Mouse (Mus musculus) ES-CJ7 (cell line): Measurements from ENCODE around the gene Gm17387.

ENCODE experiments used
- DNase-seq: peaks from one replicate; pipeline ENCODE4 v3.0.0; 2011; ENCODE audit warnings: low read depth, low spot score

Gm17387 gene

DNA sequence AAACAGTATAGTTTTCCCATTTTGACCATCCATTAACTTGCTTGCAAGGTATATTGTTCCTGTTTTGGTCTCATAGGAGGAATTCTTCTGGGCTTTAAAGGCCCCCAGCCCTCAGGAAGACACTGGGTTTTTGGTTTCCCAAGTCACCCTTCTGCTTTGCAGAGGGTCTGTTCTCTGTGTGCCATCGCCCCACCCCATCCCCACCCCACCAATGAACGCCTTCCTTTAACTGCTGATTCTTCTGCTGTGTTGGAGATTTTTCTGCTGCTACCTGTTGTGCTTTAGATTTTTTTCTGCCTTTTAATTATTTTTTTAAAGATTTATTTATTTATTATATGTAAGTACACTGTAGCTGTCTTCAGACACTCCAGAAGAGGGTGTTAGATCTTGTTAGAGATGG is at the start of gene Gm17387:
TSS of gene Gm17387 (plus strand) at position 301 of the 400 bp plus-strand sequence.
- no peak for DNase-seq

- no peak for DNase-seq
Measured at GRCm38 (mm10) chr7:140981704-140982103, 47.2 kb upstream of the Gm17387 start.

DNA sequence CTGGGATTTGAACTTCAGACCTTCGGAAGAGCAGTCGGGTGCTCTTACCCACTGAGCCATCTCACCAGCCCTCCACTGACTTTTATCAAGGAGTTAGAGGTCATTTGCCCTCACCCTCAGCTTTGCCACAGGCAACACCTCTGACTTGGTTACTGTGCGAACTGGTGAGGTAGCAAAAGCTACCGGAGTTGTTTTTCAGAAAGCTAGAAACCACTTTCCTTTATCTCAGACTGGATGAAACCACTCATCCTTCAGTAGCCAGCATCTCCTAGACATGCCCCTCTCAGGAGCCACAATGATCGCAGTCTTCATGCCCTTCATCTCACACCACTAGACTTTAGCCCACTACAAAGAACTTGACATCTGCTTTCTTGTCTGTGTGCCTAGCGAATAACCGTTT is 46.0 kb upstream of the Gm17387 start:
- DNase-seq, result no peak

DNA sequence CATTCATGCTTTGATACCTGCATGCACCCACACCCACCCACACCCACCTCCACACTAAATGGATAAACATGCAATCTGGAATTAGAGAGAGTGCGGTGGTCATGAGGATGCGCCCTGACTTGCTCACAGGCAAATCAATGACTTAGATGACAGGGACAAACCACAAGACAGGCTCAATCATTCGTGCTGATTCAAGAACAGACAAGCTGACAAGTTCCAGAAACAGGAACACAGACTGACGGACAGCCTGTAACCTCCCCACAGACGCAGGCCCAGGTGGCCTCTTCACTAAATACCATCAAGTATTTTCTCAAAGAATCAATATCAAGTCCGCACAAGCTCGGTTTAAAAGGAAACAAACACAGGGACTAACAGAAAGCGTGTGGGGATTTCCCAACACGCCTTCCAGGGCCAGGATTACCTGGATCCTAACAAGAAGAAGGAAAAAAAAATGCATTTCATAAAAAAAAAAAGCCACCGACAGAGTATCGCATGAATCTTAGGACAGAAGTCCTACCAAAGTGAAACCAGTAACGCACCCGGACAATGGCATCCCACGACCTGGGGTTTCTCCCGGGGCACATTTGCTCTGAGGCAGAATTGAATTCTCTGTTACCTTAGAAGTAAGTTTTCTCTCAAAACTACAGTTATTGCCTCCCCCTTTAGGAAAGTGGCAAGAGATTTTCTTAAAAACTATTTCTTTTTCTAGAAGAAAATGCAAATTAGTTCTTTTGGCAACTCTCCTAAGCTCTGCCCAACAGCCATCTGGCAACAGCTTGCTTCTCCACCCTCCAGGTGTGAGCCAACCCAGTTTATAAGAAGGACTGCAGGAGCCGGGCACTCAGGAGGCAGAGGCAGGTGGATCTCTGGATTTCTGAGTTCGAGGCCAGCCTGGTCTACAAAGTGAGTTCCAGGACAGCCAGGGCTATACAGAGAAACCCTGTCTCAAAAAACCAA is 41.5 kb upstream of the Gm17387 start:
- DNase-seq, result no peak

DNA sequence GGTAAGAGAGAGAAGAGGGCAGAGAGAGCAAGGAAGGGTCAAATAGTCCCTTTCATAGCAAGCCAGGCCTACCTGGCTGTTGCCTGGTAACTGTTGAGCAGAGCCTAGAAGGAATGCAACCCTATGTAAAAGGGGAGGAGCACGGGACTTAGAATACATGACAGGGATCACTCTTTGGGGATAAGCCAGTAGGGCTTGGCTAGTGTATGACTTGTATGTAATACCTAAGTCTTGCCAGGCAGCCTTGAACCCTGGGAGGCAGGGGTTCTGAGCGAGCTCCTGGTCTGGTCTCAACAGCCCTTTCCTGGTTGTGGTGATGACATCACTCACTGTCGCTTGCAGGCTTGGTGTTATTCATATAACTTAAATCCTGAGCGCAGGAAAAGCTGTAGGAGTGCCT is 39.9 kb upstream of the Gm17387 start:
- no peak for DNase-seq

GRCm38 (mm10) chr7:140990185-140990584 is 38.7 kb upstream of the Gm17387 start:
- no peak for DNase-seq

DNA sequence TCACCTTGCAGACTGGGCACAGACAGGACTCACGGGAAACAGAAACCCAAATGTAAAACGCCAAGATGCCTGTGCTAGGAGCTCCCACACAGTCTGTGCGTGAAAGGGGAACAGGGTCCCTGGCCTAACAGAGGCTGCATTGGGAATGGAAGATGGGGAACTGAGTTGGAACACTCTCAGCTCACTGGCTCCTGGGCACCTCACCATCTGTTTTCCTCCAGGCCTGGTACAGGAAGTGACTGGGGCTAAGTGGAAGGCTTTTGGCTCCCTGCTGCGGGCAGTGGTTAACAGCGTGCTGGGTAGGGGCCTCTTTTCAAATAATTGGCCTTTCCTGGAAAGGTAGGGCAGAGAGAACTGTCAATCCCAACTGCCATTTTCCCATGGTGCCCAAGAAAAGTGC is 38.3 kb upstream of the Gm17387 start:
- no peak for DNase-seq

GRCm38 (mm10) chr7:140991117-140991689 is 37.7 kb upstream of the Gm17387 start:
- DNase-seq, result no peak

DNA sequence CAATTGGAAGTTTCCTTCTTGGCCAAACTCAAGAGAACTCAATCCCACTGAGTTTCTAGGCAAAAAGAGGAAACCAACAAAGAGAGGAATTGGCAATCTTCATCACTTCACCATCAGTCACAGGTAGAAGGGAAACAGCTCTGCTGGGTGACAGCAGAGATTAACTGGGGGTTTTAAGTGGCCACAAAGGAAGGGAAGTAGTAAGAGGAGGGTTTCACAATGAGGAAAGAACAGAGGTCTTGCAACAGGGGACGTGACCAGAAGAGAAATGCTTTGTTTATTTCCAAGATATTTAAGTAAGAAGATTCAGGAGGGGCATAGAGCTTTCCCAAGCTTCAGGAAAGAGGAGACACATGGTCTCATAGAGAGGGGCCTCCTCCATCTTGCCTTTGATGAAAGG is 31.1 kb upstream of the Gm17387 start:
- DNase-seq, result no peak

DNA sequence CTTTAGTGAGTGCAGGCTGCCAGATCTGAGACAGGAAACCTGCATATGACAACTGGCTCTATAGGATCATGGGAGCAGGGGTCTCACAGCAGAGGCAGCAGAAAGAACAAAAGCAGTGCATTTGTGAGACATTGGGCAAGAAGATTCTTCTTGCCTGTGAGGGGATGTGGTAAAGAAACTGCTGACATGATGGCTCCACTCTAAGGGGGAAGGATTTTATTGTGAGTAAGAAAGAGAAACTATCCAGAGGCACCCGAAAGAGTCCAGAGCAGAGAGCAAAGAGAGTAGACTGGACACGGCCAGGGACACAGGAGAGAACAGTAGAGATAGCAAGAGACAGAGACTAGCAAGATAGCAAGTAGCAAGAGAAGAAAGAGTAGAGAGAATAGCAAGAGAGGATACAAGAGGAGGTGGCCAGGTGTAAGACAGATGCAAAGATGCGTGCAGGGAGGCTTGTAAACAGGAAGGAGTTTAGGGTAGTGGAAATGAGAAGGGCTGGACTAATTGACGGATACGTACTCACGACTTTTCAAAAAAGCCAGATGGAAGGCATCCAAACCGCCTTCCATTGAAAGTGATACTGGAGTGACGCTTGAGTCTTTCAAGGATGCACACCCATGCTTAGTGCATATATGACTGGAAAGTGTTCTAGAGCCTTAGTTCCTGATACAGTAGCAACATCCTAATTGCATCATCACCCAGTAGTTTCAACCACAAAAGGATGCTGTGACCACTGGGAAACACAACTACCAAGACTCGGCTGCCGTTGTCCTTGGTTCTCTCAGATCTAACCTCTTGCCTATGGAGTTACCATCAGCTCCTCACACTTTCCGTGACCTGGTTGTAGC is 29.9 kb upstream of the Gm17387 start:
- DNase-seq, result no peak

DNA sequence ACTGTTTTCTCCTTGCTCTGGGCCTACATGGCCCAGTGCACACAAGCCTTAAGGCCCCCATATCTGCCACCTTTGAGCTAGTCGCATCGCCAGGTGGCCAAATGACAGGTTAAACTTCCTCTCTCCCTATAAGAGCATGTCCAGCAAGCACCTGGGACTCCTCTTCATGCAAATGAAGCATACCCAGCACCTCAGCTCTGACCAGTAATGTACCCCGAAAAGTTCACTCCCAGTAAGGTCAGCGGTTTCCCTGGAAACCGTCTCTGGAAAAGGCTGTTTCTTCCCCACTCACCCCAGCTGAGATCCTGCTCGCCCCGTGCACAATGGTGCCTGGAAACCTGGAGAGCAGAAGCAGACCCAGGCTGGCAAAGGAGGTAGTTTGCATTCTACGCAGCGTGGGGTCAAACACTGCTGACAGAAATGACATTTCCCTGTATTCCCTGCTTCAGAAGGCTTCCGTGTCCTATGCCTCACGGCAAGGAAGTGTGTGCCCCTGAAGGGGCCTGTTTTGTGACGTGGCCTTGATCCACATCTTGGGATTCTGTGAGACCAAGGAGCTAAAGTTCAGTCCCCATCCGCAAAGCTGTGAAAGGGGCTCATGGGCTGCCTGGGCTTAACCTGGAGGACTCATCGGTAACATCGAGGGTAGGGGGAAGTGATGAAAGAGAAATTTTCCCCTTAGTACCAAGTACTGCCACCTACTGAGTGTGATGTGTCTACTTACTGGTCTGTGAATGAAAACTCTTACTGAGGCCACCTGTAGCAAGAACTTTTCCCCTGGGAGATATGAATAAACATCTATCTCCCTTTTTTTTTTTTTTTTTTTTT is 27.8 kb upstream of the Gm17387 start:
- no peak for DNase-seq

- DNase-seq, result no peak
Measured at GRCm38 (mm10) chr7:141003248-141004010, 25.5 kb upstream of the Gm17387 start.

DNA sequence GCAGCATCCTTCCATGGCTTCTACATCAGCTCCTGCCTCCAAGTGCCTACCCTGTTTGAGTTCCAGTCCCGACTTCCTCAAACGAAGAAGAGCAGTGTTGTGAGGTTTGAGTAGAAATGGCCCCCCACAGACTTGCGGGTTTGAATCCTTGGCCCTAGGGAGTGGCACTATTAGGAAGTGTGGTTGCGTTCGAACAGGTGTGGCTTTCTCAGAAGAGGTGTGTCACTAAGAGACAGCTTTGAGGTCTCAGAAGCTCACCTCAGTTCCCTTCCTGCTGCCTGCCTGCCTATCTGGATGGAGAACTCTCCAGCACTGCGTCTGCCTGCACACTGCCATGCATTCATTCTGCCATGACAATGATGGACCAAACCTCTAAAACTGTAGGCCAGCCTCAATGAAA is 22.5 kb upstream of the Gm17387 start:
- DNase-seq, result peak; percentile 56

DNA sequence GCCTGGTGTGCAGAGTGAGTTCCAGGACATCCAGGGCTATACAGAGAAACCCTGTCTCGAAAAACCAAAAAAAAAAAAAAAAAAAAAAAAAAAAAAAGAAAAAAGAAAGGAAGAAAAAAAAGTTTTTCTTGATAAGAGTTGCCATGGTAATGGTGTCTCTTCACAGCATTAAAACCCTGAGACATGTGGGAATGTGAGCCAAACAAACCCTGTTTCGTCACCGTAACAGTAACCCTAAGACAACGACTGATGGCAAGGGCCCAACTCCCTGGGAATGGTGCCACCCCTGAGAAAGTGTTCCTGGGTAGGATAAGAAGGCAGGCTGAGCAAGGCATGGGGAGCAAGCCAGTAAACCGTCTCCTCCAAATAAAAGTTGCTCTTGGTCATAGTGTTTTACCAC is 22.0 kb upstream of the Gm17387 start:
- no peak for DNase-seq

GRCm38 (mm10) chr7:141008312-141008761 is 20.6 kb upstream of the Gm17387 start:
- peak; percentile 93 for DNase-seq

GRCm38 (mm10) chr7:141008938-141009660 is 19.8 kb upstream of the Gm17387 start:
- peak; percentile 96 for DNase-seq

- DNase-seq, result peak; percentile 29
Measured at GRCm38 (mm10) chr7:141009665-141010064, 19.3 kb upstream of the Gm17387 start.

DNA sequence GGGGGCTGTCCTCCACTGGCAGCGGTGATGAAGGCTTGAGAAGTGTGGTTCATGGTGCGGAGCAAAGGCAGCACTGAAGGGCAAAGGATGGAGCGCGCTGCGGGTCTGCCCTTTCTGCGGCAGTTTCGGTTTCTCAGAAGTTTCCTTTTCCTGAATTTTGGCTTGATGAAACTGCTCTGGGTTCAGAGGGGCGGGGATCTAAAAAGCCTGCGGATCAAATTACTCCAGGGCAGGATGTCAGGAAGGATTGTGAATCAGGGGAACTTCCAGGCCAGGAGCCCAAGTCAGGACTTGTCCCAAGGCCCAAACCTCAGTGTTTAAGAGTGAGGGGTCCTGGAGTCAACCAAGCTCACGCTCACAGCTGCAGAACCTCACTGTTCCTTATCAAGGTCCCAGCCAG is 18.3 kb upstream of the Gm17387 start, which contains the start of gene Ifitm3:
TSS of gene Ifitm3 (minus strand) at position 178 of the 400 bp plus-strand sequence.
- DNase-seq, result peak; percentile 76

GRCm38 (mm10) chr7:141011238-141011770 is 17.6 kb upstream of the Gm17387 start:
- DNase-seq, result no peak
